Mouse (Mus musculus): Measurements from ENCODE around the gene Gm48552.
A peak's percentile ranks its signal among the peaks of the same experiment; 100 is the strongest.

Gene Gm48552

GRCm38 (mm10) chr10:81388505-81389055, at the start of gene Gm48552:
Gene Gm48552 (plus strand): TSS chr10:81389005.
- DNase-seq (ENCODE audit: low read depth, low spot score), result no peak
- no peaks in the 10 kb centered on the region for H3K27me3 ChIP-seq (ENCODE audit: control insufficient read depth, insufficient read depth, low read length, poor library complexity, severe bottlenecking)
- peaks cover 3% of the 10 kb centered on the region; the same call in 1 of the 2 replicates for H3K36me3 ChIP-seq (ENCODE audit: control insufficient read depth, insufficient read depth, low read length, poor library complexity, severe bottlenecking)

DNA sequence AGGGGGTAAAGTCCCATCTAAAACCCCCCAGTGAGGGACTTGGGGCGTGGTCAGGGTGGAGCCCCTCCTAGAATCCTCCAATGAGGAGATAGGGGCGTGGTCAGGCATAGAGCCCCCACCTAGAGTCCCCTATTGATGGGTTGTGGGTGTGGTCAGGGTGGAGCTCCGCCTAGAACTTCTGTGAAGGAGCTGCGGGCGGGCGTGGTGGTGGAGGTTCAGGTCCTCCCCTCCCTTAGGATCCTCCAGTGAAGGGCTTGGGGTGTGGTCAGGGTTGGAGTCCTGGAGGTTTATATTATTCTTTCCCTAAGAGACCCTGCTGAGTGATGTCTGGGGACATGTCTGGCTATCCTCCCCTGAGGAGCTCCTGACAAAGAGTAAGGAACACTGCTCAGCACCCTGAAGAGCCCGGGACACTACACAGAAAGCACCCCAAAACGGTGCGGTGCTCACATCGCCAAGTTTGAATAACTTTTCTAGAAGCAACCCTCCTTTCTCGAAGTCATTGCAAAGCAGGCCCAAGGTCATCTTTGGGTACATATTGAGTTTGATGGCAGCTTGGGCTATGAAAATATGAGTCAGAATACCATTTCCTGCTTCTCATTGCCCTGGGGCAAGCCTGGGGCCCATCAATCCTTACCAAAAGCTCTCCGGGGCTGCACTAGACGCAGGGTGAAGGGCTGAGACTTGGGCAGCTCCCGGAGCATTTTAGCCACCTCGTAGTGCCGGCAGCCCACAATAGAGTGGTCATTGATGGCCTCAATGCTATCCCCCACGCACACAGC, 48.1 kb upstream of the Gm48552 start:
- DNase-seq (ENCODE audit: low read depth, low spot score), result no peak
- H3K27me3 ChIP-seq (ENCODE audit: control insufficient read depth, insufficient read depth, low read length, poor library complexity, severe bottlenecking), result no peaks in the 10 kb centered on the region

GRCm38 (mm10) chr10:81341333-81341949, 47.4 kb upstream of the Gm48552 start:
- peak; percentile 78 for DNase-seq (ENCODE audit: low read depth, low spot score)
- no peaks in the 10 kb centered on the region for H3K36me3 ChIP-seq (ENCODE audit: control insufficient read depth, insufficient read depth, low read length, poor library complexity, severe bottlenecking)

More for the DNA sequence above, 48.1 kb upstream of the Gm48552 start:
- no peaks in the 10 kb centered on the region for H3K36me3 ChIP-seq (ENCODE audit: control insufficient read depth, insufficient read depth, low read length, poor library complexity, severe bottlenecking)

DNA sequence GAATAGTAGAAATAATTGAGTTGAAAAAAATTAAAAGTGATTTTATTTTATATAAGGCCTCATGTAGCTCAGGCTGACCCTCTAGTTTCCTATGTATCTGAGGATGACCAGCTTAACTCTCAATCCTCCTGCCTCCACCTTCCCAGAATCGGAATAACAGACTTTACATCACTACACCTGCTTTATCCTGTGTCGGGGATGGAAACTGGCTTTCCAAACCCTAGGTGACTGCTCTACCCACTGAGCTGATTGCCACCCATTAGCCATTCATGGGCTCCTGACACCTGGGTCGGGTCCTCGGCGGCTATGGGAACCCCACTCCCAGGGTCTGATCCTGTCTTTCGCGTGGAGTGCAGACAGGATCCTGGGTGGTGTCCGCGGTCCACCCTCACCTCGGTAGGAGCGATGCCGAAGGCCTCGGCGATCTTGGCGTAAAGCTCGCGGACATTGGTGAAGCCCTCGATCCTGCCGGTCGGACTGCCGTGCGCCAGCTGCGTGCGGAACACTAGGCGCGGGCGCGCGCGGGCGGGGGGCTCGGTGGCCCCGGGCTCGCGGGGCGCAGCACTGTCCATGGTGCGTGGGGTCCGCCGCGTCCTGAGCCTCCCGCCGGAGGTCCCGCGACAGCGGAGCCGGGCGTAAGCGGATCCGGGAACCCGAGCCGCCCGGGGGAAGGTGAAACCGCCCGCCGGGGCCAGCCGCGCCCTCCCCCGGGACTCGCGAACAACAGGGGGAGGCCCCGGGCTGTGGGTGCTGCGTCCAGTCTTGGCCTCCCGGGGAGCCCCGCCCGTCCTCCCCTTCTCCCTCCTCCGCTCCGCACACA, 45.9 kb upstream of the Gm48552 start, which contains the start of gene Gipc3:
Gipc3 (minus strand) TSS at position 581 of the 820 bp plus-strand sequence.
- Histone ChIP-seq H3K36me3 (ENCODE audit: control insufficient read depth, insufficient read depth, low read length, poor library complexity, severe bottlenecking) (no peaks in the 10 kb centered on the region; the same call in 1 of the 2 replicates), H3K27me3 (ENCODE audit: control insufficient read depth, insufficient read depth, low read length, poor library complexity, severe bottlenecking) (no peaks in the 10 kb centered on the region)
- peak; percentile 50 for DNase-seq (ENCODE audit: low read depth, low spot score)

More at GRCm38 (mm10) chr10:81341333-81341949, 47.4 kb upstream of the Gm48552 start:
- no peaks in the 10 kb centered on the region for H3K27me3 ChIP-seq (ENCODE audit: control insufficient read depth, insufficient read depth, low read length, poor library complexity, severe bottlenecking)

- peak; percentile 79 for DNase-seq (ENCODE audit: low read depth, low spot score)
- no peaks in the 10 kb centered on the region; the same call in 1 of the 2 replicates for H3K36me3 ChIP-seq (ENCODE audit: control insufficient read depth, insufficient read depth, low read length, poor library complexity, severe bottlenecking)
- no peaks in the 10 kb centered on the region for H3K27me3 ChIP-seq (ENCODE audit: control insufficient read depth, insufficient read depth, low read length, poor library complexity, severe bottlenecking)
These were observed 44.2 kb upstream of the Gm48552 start for GRCm38 (mm10) chr10:81344421-81345161.

DNA sequence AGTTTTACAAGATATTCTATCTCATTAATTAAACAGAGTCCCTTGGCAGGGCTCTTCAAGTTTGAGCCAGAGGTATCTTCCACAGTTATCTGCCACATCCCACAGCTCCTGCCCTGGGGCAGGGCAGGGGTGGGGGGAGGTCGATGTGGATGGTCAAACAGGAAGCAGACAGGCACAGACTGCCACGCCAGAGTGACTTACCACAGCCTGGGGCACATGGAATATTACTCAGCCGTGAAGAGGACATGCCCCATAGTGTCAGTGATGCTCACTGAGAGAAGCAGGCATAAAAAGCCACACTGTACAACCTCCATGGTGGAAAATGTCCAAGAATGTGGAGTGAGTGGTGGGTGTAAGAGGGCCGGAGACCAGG, 43.7 kb upstream of the Gm48552 start:
- H3K27me3 ChIP-seq (ENCODE audit: control insufficient read depth, insufficient read depth, low read length, poor library complexity, severe bottlenecking), result no peaks in the 10 kb centered on the region

GRCm38 (mm10) chr10:81346453-81347067, 42.2 kb upstream of the Gm48552 start:
- H3K36me3 ChIP-seq (ENCODE audit: control insufficient read depth, insufficient read depth, low read length, poor library complexity, severe bottlenecking), result no peaks in the 10 kb centered on the region; the same call in 1 of the 2 replicates
- peak; percentile 80 for DNase-seq (ENCODE audit: low read depth, low spot score)
- H3K27me3 ChIP-seq (ENCODE audit: control insufficient read depth, insufficient read depth, low read length, poor library complexity, severe bottlenecking), result no peaks in the 10 kb centered on the region

More for the DNA sequence above, 43.7 kb upstream of the Gm48552 start:
- H3K36me3 ChIP-seq (ENCODE audit: control insufficient read depth, insufficient read depth, low read length, poor library complexity, severe bottlenecking), result no peaks in the 10 kb centered on the region; the same call in 1 of the 2 replicates
- peak; percentile 54 for DNase-seq (ENCODE audit: low read depth, low spot score)

- Histone ChIP-seq H3K36me3 (ENCODE audit: control insufficient read depth, insufficient read depth, low read length, poor library complexity, severe bottlenecking) (no peaks in the 10 kb centered on the region; the same call in 1 of the 2 replicates), H3K27me3 (ENCODE audit: control insufficient read depth, insufficient read depth, low read length, poor library complexity, severe bottlenecking) (no peaks in the 10 kb centered on the region)
- DNase-seq (ENCODE audit: low read depth, low spot score), result peak; percentile 38
These were observed 39.7 kb upstream of the Gm48552 start for GRCm38 (mm10) chr10:81349146-81349545.

DNA sequence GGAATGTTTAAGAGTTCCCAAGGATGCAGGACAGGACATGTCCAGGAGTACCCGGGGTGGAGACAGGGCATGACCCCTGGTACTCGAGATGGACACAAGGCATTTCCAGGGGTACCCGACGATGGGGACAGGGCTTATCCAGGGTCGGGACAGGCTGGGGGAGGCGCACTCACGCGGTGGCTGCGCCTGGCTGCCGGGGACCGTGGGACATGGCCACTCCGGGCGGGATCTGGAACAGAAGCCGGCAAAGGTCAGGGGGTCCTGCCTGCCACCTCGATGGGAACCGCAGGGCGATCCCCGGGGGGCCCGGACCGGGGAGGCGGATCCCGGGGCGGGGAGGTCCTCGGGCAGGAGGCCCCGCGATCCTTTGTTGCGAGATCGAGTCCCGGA, 38.8 kb upstream of the Gm48552 start:
- H3K36me3 ChIP-seq (ENCODE audit: control insufficient read depth, insufficient read depth, low read length, poor library complexity, severe bottlenecking), result no peaks in the 10 kb centered on the region; the same call in 1 of the 2 replicates
- no peaks in the 10 kb centered on the region for H3K27me3 ChIP-seq (ENCODE audit: control insufficient read depth, insufficient read depth, low read length, poor library complexity, severe bottlenecking)
- no peak for DNase-seq (ENCODE audit: low read depth, low spot score)

DNA sequence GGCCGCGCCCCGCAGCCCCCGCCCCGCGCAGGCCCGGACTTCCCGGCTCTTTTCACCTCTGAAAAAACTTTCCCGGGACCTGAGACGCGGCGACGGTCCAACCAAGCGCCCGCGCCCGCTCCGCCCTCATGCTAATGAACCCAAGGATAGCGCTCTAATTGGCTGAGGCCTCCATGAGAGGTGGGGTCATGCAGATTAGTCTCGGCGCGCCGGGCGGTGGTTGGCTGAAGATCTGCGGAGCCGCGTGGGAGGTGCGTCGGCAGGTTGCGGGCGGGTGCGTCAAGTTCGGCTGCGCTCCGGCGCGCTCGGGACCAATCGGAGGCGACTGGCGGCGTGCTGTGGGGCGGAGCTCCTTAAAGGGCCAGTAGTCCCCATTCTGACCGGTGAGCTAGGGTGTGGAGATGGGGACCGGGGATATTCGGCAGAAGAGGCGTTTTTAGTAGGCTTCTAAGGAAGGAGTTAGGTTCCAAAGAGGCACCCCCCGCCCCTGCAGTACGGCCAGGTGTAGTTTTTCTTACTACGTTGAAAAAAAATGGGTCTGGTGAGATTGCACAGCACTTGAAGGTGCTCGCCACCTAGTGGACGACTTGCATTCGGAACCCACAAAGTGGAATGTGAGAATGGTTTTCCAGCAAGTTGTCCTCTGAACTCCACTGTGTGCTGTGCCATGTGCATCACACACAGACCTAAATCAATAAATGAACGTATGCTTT, 38.3 kb upstream of the Gm48552 start, which contains the start of gene Hmg20b:
Hmg20b (minus strand) TSS at position 130 of the 713 bp plus-strand sequence.
- no peaks in the 10 kb centered on the region; the same call in 1 of the 2 replicates for H3K36me3 ChIP-seq (ENCODE audit: control insufficient read depth, insufficient read depth, low read length, poor library complexity, severe bottlenecking)

DNA sequence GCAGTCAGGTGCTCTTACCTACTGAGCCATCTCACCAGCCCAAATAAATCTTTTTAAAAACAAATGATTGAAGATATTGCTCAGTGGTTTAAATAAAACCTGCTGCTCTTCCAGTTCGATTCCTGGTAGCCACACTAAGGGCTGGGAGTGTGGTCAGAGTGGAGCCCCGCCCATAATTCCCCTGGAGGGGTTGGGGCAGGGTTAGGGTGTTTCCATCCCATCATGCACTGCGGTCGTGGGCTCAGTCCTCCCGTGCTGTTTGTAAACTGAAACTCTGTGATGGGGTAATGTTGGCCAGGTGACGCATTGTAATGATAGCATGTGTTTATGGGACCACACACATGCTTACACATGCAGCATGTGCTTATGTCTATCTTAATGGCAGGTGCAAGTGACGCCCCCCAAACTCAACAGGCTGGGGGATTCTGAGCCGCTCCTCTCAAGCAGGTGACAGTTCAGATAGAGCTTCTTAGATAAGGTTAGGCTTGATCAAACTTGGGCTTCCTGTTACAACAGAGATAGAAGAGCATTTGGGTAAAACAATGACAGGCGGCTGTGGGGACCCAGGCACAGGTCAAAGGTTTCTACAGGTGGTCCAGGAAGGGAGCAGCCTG, 37.0 kb upstream of the Gm48552 start:
- H3K27me3 ChIP-seq (ENCODE audit: control insufficient read depth, insufficient read depth, low read length, poor library complexity, severe bottlenecking), result no peaks in the 10 kb centered on the region
- peak; percentile 59 for DNase-seq (ENCODE audit: low read depth, low spot score)
- no peaks in the 10 kb centered on the region; the same call in 1 of the 2 replicates for H3K36me3 ChIP-seq (ENCODE audit: control insufficient read depth, insufficient read depth, low read length, poor library complexity, severe bottlenecking)

More for the DNA sequence above, 38.3 kb upstream of the Gm48552 start, which contains the start of gene Hmg20b:
- peak; percentile 99 for DNase-seq (ENCODE audit: low read depth, low spot score)
- H3K27me3 ChIP-seq (ENCODE audit: control insufficient read depth, insufficient read depth, low read length, poor library complexity, severe bottlenecking), result no peaks in the 10 kb centered on the region

DNA sequence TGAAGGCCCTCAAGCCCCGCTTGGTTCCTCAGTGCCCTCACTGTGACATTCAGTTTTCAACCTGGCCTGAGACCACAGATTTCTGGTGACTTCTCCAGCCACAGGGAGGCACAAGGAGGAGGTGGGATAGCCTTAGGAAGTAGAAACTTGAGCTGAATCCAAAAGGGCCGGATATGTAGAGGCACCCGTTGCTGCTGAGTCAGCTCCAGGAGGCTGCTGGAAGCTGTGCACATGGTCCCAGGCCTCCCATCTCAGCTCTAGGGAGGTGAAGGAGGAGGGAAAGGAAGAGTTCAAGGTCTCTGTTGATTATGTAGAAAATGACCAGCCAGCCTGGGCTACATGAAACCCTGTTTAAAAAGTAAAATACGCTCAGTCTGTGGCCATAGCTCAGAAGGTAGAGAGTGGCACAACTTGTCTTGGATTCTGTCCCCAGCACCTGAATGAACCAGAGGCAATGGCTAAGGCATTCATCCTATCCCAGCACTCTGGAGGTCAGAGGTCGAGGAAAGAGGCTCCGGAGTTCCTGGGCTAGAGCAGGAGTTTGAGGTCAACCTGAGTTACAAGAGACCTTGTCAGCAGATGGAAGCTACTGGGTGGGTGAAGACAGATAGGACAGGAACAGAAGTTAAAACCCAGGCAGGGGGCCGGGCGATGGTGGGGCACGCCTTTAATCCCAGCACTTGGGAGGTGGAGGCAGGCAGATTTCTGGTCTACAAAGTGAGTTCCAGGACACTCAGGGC, 33.9 kb upstream of the Gm48552 start:
- Histone ChIP-seq H3K27me3 (ENCODE audit: control insufficient read depth, insufficient read depth, low read length, poor library complexity, severe bottlenecking) (no peaks in the 10 kb centered on the region), H3K36me3 (ENCODE audit: control insufficient read depth, insufficient read depth, low read length, poor library complexity, severe bottlenecking) (no peaks in the 10 kb centered on the region)

More for the DNA sequence above, 33.9 kb upstream of the Gm48552 start:
- DNase-seq (ENCODE audit: low read depth, low spot score), result no peak

All from splenic B cell, adult 2 months (primary cell).